Mouse (Mus musculus) lung, embryonic 14.5 days (tissue): ENCODE measurements at regions not wholly inside any gene's neighbourhood (a gene's known extent, or its start where the extent isn't known, plus 50 kb on each side); places are given as distances from the start of the nearest gene placed in this dataset.

ENCODE experiments used
- ATAC-seq: fragments of 200-750 bp; cut with Nextera tagmentation; 2 replicates; pipeline ENCODE4 v1.8.0; 2017; ENCODE audit warnings: mild to moderate bottlenecking, moderate TSS enrichment, moderate library complexity; ENCODE audit not compliant: insufficient read depth
- DNase-seq: peaks from one replicate; pipeline ENCODE4 v3.0.0-alpha.2; 2015
- H3K27ac ChIP-seq: fragments of 300-500 bp; sonication (generic); 2 replicates; pipeline ENCODE4 v1.5.1; 2014; ENCODE audit warnings: low read depth, mild to moderate bottlenecking, moderate library complexity
- H3K27me3 ChIP-seq: fragments of 300-500 bp; sonication (generic); 2 replicates; pipeline ENCODE4 v1.6.1; 2014; ENCODE audit warnings: low read length, control low read depth; ENCODE audit not compliant: insufficient read depth
- H3K36me3 ChIP-seq: fragments of 300-500 bp; sonication (generic); 2 replicates; pipeline ENCODE4 v1.6.1; 2014; ENCODE audit warnings: control low read depth; ENCODE audit not compliant: insufficient read depth
- H3K4me1 ChIP-seq: fragments of 300-500 bp; sonication (generic); 2 replicates; pipeline ENCODE4 v1.6.1; 2014; ENCODE audit warnings: antibody characterized with exemption, control low read depth; ENCODE audit not compliant: insufficient read depth
- H3K4me2 ChIP-seq: fragments of 300-500 bp; sonication (generic); 2 replicates; pipeline ENCODE4 v1.6.1; 2014; ENCODE audit warnings: mild to moderate bottlenecking
- H3K4me3 ChIP-seq: fragments of 300-500 bp; sonication (generic); 2 replicates; pipeline ENCODE4 v1.5.1; 2014; ENCODE audit warnings: low read depth, low read length
- H3K9ac ChIP-seq: fragments of 300-500 bp; sonication (generic); 2 replicates; pipeline ENCODE4 v1.6.1; 2014
- H3K9me3 ChIP-seq: fragments of 300-500 bp; sonication (generic); 2 replicates; pipeline ENCODE4 v1.6.1; 2016; ENCODE audit warnings: low read depth, low read length, control low read depth
- CTCF ChIP-seq: IDR thresholded peaks from 2 replicates; pipeline ENCODE4 v1.5.1; 2016; ENCODE audit warnings: antibody characterized with exemption, low read depth
- WGBS: fragments of 180-500 bp; shearing (Covaris S2); extraction: QIAGEN DNeasy Blood & Tissue Kit; methylation state at CpG from one replicate; pipeline ENCODE4 v1.1.7; 2014; 5-methylcytosine and 5-hydroxymethylcytosine counted together

GRCm38 (mm10) chr12:113413996-113414395 is 75.3 kb upstream of the Adam6b start:
- H3K27ac ChIP-seq: no peak overlapping the region
- H3K4me3 ChIP-seq: no peak overlapping the region
- no peaks in the 10 kb centered on the region for H3K9me3 ChIP-seq
- H3K9ac ChIP-seq: no peak overlapping the region
- DNase-seq (no peak), ATAC-seq (no peak)
- H3K27me3 ChIP-seq: no peaks in the 10 kb centered on the region
- H3K36me3 ChIP-seq: no peaks in the 10 kb centered on the region
- TF ChIP-seq CTCF: no peak
- H3K4me2 ChIP-seq: no peak overlapping the region
- WGBS: 34% methylated on average over 1 of the region's 1 CpGs
- no peaks in the 10 kb centered on the region for H3K4me1 ChIP-seq

GRCm38 (mm10) chr12:113417521-113417920 is 71.8 kb upstream of the Adam6b start:
- Histone ChIP-seq H3K9me3 (no peaks in the 10 kb centered on the region), H3K27ac (no peak overlapping the region), H3K9ac (no peak overlapping the region), H3K4me3 (no peak overlapping the region), H3K4me2 (no peak overlapping the region), H3K27me3 (no peaks in the 10 kb centered on the region), H3K4me1 (no peaks in the 10 kb centered on the region), H3K36me3 (no peaks in the 10 kb centered on the region)
- WGBS: 66% methylated on average over 1 of the region's 1 CpGs
- TF ChIP-seq CTCF: no peak
- ATAC-seq: no peak
- DNase-seq: no peak

GRCm38 (mm10) chr12:113418731-113419402 is 70.4 kb upstream of the Adam6b start:
- no peak overlapping the region for H3K27ac ChIP-seq
- no peaks in the 10 kb centered on the region for H3K36me3 ChIP-seq
- no peaks in the 10 kb centered on the region for H3K9me3 ChIP-seq
- 90% methylated on average over 5 of the region's 5 CpGs for WGBS
- H3K4me2 ChIP-seq: no peak overlapping the region
- TF ChIP-seq CTCF: no peak
- no peaks in the 10 kb centered on the region for H3K4me1 ChIP-seq
- no peak overlapping the region for H3K9ac ChIP-seq
- ATAC-seq (no peak), DNase-seq (no peak)
- no peak overlapping the region for H3K4me3 ChIP-seq
- no peaks in the 10 kb centered on the region for H3K27me3 ChIP-seq

- Histone ChIP-seq H3K9me3 (no peaks in the 10 kb centered on the region), H3K4me2 (no peak overlapping the region), H3K27me3 (no peaks in the 10 kb centered on the region), H3K27ac (no peak overlapping the region), H3K36me3 (no peaks in the 10 kb centered on the region), H3K9ac (no peak overlapping the region), H3K4me1 (no peaks in the 10 kb centered on the region), H3K4me3 (no peak overlapping the region)
- 78% methylated on average over 9 of the region's 9 CpGs for WGBS
- no peak for TF ChIP-seq CTCF
- DNase-seq: no peak
- no peak for ATAC-seq
Measured at GRCm38 (mm10) chr12:113420721-113421305, 68.5 kb upstream of the Adam6b start.

- Histone ChIP-seq H3K9me3 (no peaks in the 10 kb centered on the region), H3K4me1 (no peaks in the 10 kb centered on the region), H3K4me2 (no peak overlapping the region), H3K27me3 (no peaks in the 10 kb centered on the region), H3K9ac (no peak overlapping the region), H3K36me3 (no peaks in the 10 kb centered on the region), H3K4me3 (no peak overlapping the region), H3K27ac (no peak overlapping the region)
- DNase-seq (no peak), ATAC-seq (no peak)
- no peak for TF ChIP-seq CTCF
- WGBS: 78% methylated on average over 16 of the region's 16 CpGs
Measured at GRCm38 (mm10) chr12:113421716-113422595, 67.4 kb upstream of the Adam6b start.

- H3K4me2 ChIP-seq: no peak overlapping the region
- no peaks in the 10 kb centered on the region for H3K27me3 ChIP-seq
- no peaks in the 10 kb centered on the region for H3K4me1 ChIP-seq
- H3K9me3 ChIP-seq: no peaks in the 10 kb centered on the region
- H3K36me3 ChIP-seq: no peaks in the 10 kb centered on the region
- no peak for DNase-seq
- no peak overlapping the region for H3K4me3 ChIP-seq
- no peak overlapping the region for H3K9ac ChIP-seq
- TF ChIP-seq CTCF: no peak
- 78% methylated on average over 5 of the region's 5 CpGs for WGBS
- ATAC-seq: no peak
- no peak overlapping the region for H3K27ac ChIP-seq
Measured at GRCm38 (mm10) chr12:113422736-113423254, 66.5 kb upstream of the Adam6b start.
